Mouse (Mus musculus): ENCODE results near the gene Btbd35f11. TPM values are rescaled to one million over a fixed set of nuclear protein-coding genes. Genes with fewer than 3 reads are reported as not detected.
"Not testable (repeated sequence)": the region's sequence is repeated elsewhere in the genome, so short reads cannot be mapped to it uniquely, and the experiment has no call there.

Gene Btbd35f11
- polyA plus RNA-seq (2015; fragmentation: Nextera tagmentation; extraction: Ambion mirVana), result not detected in 2 replicates

- H3K9me3 ChIP-seq; H3K4me1 ChIP-seq; H3K27me3 ChIP-seq (replicated peaks); H3K36me3 ChIP-seq; H3K27ac ChIP-seq; H3K9ac ChIP-seq; H3K4me2 ChIP-seq; ATAC-seq (ENCODE audit: insufficient read depth, low FRiP score, low read depth); H3K4me3 ChIP-seq (replicated peaks): not testable (repeated sequence)
- WGBS, result 56% methylated on average over 2 of the region's 3 CpGs
These were observed at the start of gene Btbd35f11 for GRCm38 (mm10) chrX:3443590-3443989. Gene Btbd35f11, minus strand, starts transcription at chrX:3443690.

GRCm38 (mm10) chrX:3409946-3410345, 33.5 kb downstream of the Btbd35f11 start:
- 93% methylated on average over 1 of the region's 2 CpGs for WGBS
- ATAC-seq (ENCODE audit: insufficient read depth, low FRiP score, low read depth); H3K27me3 ChIP-seq (replicated peaks); H3K4me1 ChIP-seq; H3K9me3 ChIP-seq; H3K4me3 ChIP-seq (replicated peaks); H3K36me3 ChIP-seq; H3K27ac ChIP-seq; H3K9ac ChIP-seq; H3K4me2 ChIP-seq: not testable (repeated sequence)

Other genes starting within 250 kb of the Btbd35f11 start
- not detected in 2 replicates for gene Btbd35f24, start 247.9 kb downstream of the Btbd35f11 start, polyA plus RNA-seq (2015; fragmentation: Nextera tagmentation; extraction: Ambion mirVana)

Data from stomach, embryonic 15.5 days (tissue).